Mouse (Mus musculus) E14TG2a.4 (cell line): ENCODE data around the gene Tssc4.

Experiments used
- H3K27me3 ChIP-seq: 2 replicates; pipeline ENCODE4 v1.6.1; 2014; ENCODE audit warnings: low read length, control low read depth; ENCODE audit not compliant: insufficient read depth
- H3K36me3 ChIP-seq: 2 replicates; pipeline ENCODE4 v1.6.1; 2014; ENCODE audit warnings: low read length, control low read depth; ENCODE audit not compliant: insufficient read depth
- H3K4me1 ChIP-seq: replicated peaks from 2 replicates; pipeline ENCODE4 v1.6.1; 2014; ENCODE audit warnings: low read depth, low read length, control low read depth
- H3K4me3 ChIP-seq: replicated peaks from 2 replicates; pipeline ENCODE4 v1.5.1; 2014; ENCODE audit warnings: mild to moderate bottlenecking, low read length
- H3K9me3 ChIP-seq: 2 replicates; pipeline ENCODE4 v1.6.1; 2014; ENCODE audit warnings: low read length, control low read depth
- CTCF ChIP-seq: conservative IDR thresholded peaks from 2 replicates; pipeline ENCODE4 v1.5.1; 2014; ENCODE audit warnings: low read length
- NANOG ChIP-seq: IDR thresholded peaks from 2 replicates; pipeline ENCODE4 v1.6.1; 2014; ENCODE audit warnings: borderline replicate concordance, low read length, mixed read lengths
- POU5F1 ChIP-seq: IDR thresholded peaks from 2 replicates; pipeline ENCODE4 v1.6.1; 2014; ENCODE audit warnings: low read length, borderline replicate concordance

The Tssc4 gene

DNA sequence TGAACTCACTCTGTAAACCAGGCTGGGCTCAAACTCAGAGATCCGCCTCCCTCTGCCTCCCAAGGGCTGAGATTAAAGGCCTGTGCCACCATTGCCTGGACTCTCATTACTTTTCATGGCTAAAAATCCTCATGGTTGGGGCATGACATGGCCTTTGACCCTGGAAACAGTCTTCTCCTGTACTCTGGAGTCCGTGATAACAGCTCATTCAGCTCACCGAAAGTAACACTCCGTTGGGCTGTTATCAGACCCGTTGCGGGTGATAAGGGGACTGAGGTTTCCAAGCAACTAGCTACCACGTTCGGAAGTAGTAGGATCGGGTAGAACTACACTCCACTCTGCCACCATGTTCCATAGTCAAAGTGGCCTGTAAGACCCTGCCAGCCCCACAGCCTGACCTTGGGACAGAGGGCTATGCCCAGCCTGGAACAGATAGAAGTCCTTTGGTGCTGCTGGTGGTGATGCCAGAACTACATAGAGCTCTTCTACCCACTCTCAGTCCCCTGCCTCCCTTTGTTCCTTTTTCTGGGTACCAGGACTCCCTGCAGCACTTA is 11.3 kb upstream of the Tssc4 start:
- Histone ChIP-seq H3K36me3 (peaks cover 91% of the 10 kb centered on the region), H3K4me3 (peak overlapping the region; percentile 17; the same call in 1 of the 2 replicates)
- TF ChIP-seq CTCF (no peak), POU5F1 (no peak), NANOG (no peak)

DNA sequence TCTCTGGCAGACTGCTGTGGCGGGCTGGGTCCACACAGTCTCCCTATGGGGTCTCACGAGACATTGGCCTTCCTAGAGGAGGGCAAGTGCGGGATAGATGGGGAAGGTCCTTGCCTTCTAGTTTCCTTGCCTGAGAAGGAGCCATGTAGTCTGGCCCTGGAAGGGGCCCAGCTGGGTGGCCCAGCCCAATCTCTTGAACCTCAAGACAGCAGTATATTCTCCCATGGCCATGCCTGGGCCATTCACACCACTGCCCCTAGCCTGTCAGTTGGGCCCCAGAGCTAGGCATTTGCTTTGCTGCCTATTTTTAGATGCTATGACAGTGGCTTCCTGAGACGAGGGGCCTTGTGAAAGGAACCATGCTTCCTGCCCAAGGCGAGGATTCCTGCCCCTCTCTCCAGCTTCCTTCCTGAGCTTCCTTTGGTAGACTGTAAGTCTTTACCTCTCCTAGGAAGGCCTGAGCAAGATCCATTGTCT is 10.8 kb upstream of the Tssc4 start:
- 0 out of 2 replicates have a peak overlapping the region, but pooled peaks have one; percentile 17 for H3K4me3 ChIP-seq
- H3K9me3 ChIP-seq: no peaks in the 10 kb centered on the region
- peaks cover 97% of the 10 kb centered on the region for H3K4me1 ChIP-seq
- no peaks in the 10 kb centered on the region for H3K27me3 ChIP-seq
- TF ChIP-seq NANOG (no peak), CTCF (no peak), POU5F1 (no peak)
- peaks cover 96% of the 10 kb centered on the region for H3K36me3 ChIP-seq

More for the DNA sequence above, 11.3 kb upstream of the Tssc4 start:
- Histone ChIP-seq H3K9me3 (no peaks in the 10 kb centered on the region), H3K27me3 (no peaks in the 10 kb centered on the region), H3K4me1 (peaks cover 92% of the 10 kb centered on the region)

- Histone ChIP-seq H3K4me1 (peaks cover 100% of the 10 kb centered on the region), H3K27me3 (no peaks in the 10 kb centered on the region), H3K36me3 (peaks cover 100% of the 10 kb centered on the region), H3K9me3 (no peaks in the 10 kb centered on the region), H3K4me3 (no peak overlapping the region)
- TF ChIP-seq CTCF: no peak
- no peak for TF ChIP-seq POU5F1
- TF ChIP-seq NANOG: no peak
These were observed 9.7 kb upstream of the Tssc4 start for GRCm38 (mm10) chr7:143059202-143059870.

DNA sequence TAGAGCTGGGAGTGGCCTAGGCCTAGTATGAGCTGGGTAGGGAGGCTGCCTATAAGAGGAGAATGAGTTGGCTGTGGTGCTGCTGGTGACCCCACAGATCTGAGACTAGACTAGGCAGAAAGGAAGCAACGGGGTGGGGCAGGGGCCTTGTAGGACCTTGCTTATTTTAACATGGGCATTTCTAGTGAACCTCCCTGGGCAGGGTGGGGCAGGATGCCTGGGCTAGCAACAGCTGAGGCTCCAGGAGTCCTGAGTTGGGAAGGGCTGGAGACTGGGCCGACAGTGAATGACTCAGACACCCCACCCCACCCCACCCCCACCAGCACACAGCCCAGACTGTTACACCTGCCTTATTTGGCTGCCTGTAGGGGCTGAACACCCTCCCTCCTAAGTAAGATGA is 6.3 kb upstream of the Tssc4 start:
- no peak for TF ChIP-seq NANOG
- no peak for TF ChIP-seq POU5F1
- no peak for TF ChIP-seq CTCF

GRCm38 (mm10) chr7:143064226-143064625 is 4.8 kb upstream of the Tssc4 start:
- H3K4me3 ChIP-seq: no peak overlapping the region
- peaks cover 93% of the 10 kb centered on the region for H3K36me3 ChIP-seq
- H3K9me3 ChIP-seq: no peaks in the 10 kb centered on the region
- H3K4me1 ChIP-seq: peaks cover 96% of the 10 kb centered on the region
- TF ChIP-seq POU5F1 (no peak), CTCF (no peak), NANOG (no peak)
- H3K27me3 ChIP-seq: no peaks in the 10 kb centered on the region

More for the DNA sequence above, 6.3 kb upstream of the Tssc4 start:
- peaks cover 100% of the 10 kb centered on the region for H3K36me3 ChIP-seq
- peak overlapping the region; percentile 33; the same call in 1 of the 2 replicates for H3K4me3 ChIP-seq
- no peaks in the 10 kb centered on the region for H3K9me3 ChIP-seq
- H3K27me3 ChIP-seq: no peaks in the 10 kb centered on the region
- peaks cover 100% of the 10 kb centered on the region for H3K4me1 ChIP-seq

DNA sequence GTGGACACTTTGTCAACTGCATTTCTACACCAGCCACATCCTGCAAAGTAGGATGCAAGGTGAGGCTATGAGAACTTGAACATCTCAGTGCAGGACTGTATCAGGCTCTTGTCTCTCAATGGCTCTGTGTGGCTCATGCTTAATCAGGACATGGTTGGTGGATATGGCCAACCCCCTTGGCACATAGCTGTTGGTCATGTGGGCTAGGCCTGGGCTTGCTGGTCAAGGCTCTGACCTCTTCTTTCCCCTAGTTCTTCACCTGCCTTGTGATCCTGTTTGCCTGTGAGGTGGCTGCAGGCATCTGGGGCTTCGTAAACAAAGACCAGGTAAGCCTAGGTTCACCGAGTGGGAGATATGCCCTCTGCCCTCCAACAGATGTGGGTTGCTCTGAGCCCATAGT is 3.4 kb upstream of the Tssc4 start:
- peaks cover 86% of the 10 kb centered on the region for H3K36me3 ChIP-seq
- H3K27me3 ChIP-seq: no peaks in the 10 kb centered on the region
- no peaks in the 10 kb centered on the region for H3K9me3 ChIP-seq
- H3K4me3 ChIP-seq: no peak overlapping the region
- TF ChIP-seq CTCF (no peak), NANOG (no peak), POU5F1 (no peak)
- peaks cover 92% of the 10 kb centered on the region for H3K4me1 ChIP-seq

DNA sequence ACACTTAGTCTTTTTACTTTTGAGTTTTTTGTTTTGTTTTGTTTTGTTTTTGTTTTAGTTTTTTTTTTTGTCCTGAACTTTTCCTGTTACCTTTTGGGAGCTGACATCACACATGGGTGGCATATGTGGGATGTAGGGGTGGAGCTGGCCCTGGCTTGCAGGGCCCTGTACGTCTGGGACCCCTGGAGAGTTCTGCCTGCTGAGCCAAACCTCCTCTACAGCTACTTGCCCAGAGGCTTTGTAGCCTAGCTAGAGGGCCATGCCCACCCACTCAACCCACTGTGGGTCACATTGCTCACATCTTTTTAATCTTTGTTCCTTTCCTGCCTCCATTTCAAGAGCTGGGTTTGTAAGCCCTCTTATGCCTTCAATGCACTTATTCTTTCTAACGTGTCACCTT is 1.6 kb upstream of the Tssc4 start:
- TF ChIP-seq CTCF: no peak
- TF ChIP-seq NANOG: no peak
- no peak for TF ChIP-seq POU5F1
- Histone ChIP-seq H3K36me3 (peaks cover 82% of the 10 kb centered on the region), H3K4me1 (peaks cover 82% of the 10 kb centered on the region), H3K4me3 (peak overlapping the region; percentile 96), H3K9me3 (no peaks in the 10 kb centered on the region), H3K27me3 (no peaks in the 10 kb centered on the region)

DNA sequence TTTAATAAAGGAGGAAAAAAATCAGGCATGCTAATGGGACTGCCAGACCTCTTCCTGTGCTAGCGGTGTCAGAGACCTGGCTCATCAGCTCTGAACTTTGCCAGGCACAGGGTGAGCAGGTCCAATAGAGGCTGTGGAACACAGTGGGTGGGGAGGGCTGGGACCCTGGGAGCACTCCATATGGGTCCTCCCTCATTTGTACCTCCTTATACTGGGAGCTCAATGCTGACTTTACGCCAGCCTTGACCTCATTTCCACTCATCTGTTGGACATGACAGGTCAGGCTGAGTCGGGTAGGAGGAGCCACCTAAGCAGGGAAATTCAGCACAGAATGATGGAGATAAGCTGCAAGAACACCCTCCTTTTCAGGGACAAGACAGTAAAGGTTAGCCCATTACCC is 1.2 kb upstream of the Tssc4 start:
- Histone ChIP-seq H3K36me3 (peaks cover 78% of the 10 kb centered on the region), H3K4me3 (peak overlapping the region; percentile 96), H3K9me3 (no peaks in the 10 kb centered on the region), H3K27me3 (no peaks in the 10 kb centered on the region), H3K4me1 (peaks cover 78% of the 10 kb centered on the region)
- no peak for TF ChIP-seq NANOG
- no peak for TF ChIP-seq CTCF
- TF ChIP-seq POU5F1: no peak
